In genomic region chr10:33195919-33196318, GRCm38 (mm10) we compare ENCODE assay signal across 32 mouse cellular contexts.
A peak's percentile ranks its signal among the peaks of the same experiment; 100 is the strongest.
DNase-seq lines count a peak whose midpoint lies in the region; ATAC-seq lines count a peak whose summit lies in the region.
"Had no signal": no experiment of that assay in that cellular context is flagged by ENCODE, and none has a peak within 500 bp of the region (broad histone marks: within the 10 kb centered on the region; RNA-seq: fewer than 3 reads in every experiment).

No protein-coding gene starts in this region.

- no peaks in the 10 kb centered on the region for H3K36me3 ChIP-seq in embryonic facial prominence, embryonic 14.5 days (ENCODE audit: control insufficient read depth, insufficient read depth, low read length)
- H3K36me3 ChIP-seq in embryonic facial prominence, embryonic 10.5 days (replicated peaks): no peaks in the 10 kb centered on the region
- no peaks in the 10 kb centered on the region for H3K36me3 ChIP-seq in heart, embryonic 11.5 days (ENCODE audit: control insufficient read depth, insufficient read depth, low read length)
- H3K36me3 ChIP-seq: forebrain, embryonic 10.5 days; G1E; heart, embryonic 12.5 days; kidney, embryonic 15.5 days; limb, embryonic 10.5 days; liver, embryonic 15.5 days; lung, embryonic 15.5 days; midbrain, embryonic 12.5 days; neural tube, embryonic 12.5 days had no signal

- no peak for ATAC-seq in embryonic facial prominence, embryonic 14.5 days (ENCODE audit: low read depth)
- no peak for ATAC-seq in heart, embryonic 11.5 days (replicated peaks; ENCODE audit: insufficient number of reproducible peaks, low FRiP score, low TSS enrichment)
- ATAC-seq: CD4-positive, CD25-positive, alpha-beta regulatory T cell, adult 4 months; forebrain, embryonic 16.5 days; hindbrain, postnatal 0 days; intestine, postnatal 0 days had no signal

- peak; percentile 13 for DNase-seq in embryonic facial prominence, embryonic 14.5 days (ENCODE audit: low spot score)
- no peak for DNase-seq in embryonic facial prominence, embryonic 10.5 days (ENCODE audit: low spot score)
- DNase-seq in ES-CJ7 (ENCODE audit: low read depth, low spot score) (peak; percentile 21), ZHBTc4 (ENCODE audit: low read depth, low spot score) (peak; percentile 38)
- DNase-seq in embryo, embryonic 9.5 days (ENCODE audit: extremely low spot score): peak; percentile 10
- no peak for DNase-seq in thymus, postnatal 10 days (ENCODE audit: low spot score in 2 of 2)
- no peak for DNase-seq in ovary, postnatal 14 days (ENCODE audit: low spot score)
- DNase-seq: adrenal gland, postnatal 36 days; cerebellum, adult 11 months; cerebellum, adult 9-11 months; gastrocnemius, postnatal 14 days; heart, adult 11 months; heart, postnatal 10 days; kidney, postnatal 4 days; liver; right cerebral cortex, adult 18-20 months; right cerebral cortex, postnatal 4 days had no signal

- no peaks in the 10 kb centered on the region for H3K27me3 ChIP-seq in embryonic facial prominence, embryonic 14.5 days (replicated peaks; ENCODE audit: control insufficient read depth, insufficient read depth, low read length)
- no peaks in the 10 kb centered on the region for H3K27me3 ChIP-seq in embryonic facial prominence, embryonic 10.5 days (replicated peaks; ENCODE audit: low read depth, poor library complexity, severe bottlenecking)
- no peaks in the 10 kb centered on the region for H3K27me3 ChIP-seq in heart, embryonic 11.5 days (ENCODE audit: control insufficient read depth, insufficient read depth, low read length)
- H3K27me3 ChIP-seq: heart, embryonic 12.5 days; kidney, embryonic 15.5 days; liver, embryonic 15.5 days; lung, embryonic 15.5 days; midbrain, embryonic 12.5 days; neural tube, embryonic 12.5 days had no signal

- no peaks in the 10 kb centered on the region for H3K4me1 ChIP-seq in embryonic facial prominence, embryonic 14.5 days (ENCODE audit: control insufficient read depth, insufficient read depth, low read length)
- no peaks in the 10 kb centered on the region for H3K4me1 ChIP-seq in embryonic facial prominence, embryonic 10.5 days
- no peaks in the 10 kb centered on the region for H3K4me1 ChIP-seq in heart, embryonic 11.5 days (ENCODE audit: control insufficient read depth, insufficient read depth, low read length)
- H3K4me1 ChIP-seq: heart, embryonic 12.5 days; kidney, embryonic 15.5 days; limb, embryonic 10.5 days; liver, embryonic 15.5 days; lung, embryonic 15.5 days; midbrain, embryonic 12.5 days; neural tube, embryonic 12.5 days had no signal

- no peak overlapping the region for H3K4me3 ChIP-seq in embryonic facial prominence, embryonic 14.5 days (ENCODE audit: low read depth, low read length)
- H3K4me3 ChIP-seq in embryonic facial prominence, embryonic 10.5 days: no peak overlapping the region
- H3K4me3 ChIP-seq in heart, embryonic 11.5 days (ENCODE audit: low read depth, low read length): no peak overlapping the region
- H3K4me3 ChIP-seq: forebrain, embryonic 10.5 days; heart, embryonic 12.5 days; kidney, embryonic 15.5 days; limb, embryonic 10.5 days; liver, embryonic 15.5 days; lung, embryonic 15.5 days; midbrain, embryonic 12.5 days; neural tube, embryonic 12.5 days had no signal

- H3K9me3 ChIP-seq in embryonic facial prominence, embryonic 14.5 days (ENCODE audit: control insufficient read depth, low read length): no peaks in the 10 kb centered on the region
- no peaks in the 10 kb centered on the region for H3K9me3 ChIP-seq in embryonic facial prominence, embryonic 10.5 days
- no peaks in the 10 kb centered on the region for H3K9me3 ChIP-seq in heart, embryonic 11.5 days (replicated peaks; ENCODE audit: control insufficient read depth, low read length)
- H3K9me3 ChIP-seq: forebrain, embryonic 10.5 days; G1E; heart, embryonic 12.5 days; kidney, embryonic 15.5 days; limb, embryonic 10.5 days; liver, embryonic 15.5 days; lung, embryonic 15.5 days; midbrain, embryonic 12.5 days; neural tube, embryonic 12.5 days had no signal

- H3K4me2 ChIP-seq in embryonic facial prominence, embryonic 14.5 days (ENCODE audit: low read depth, low read length): no peak overlapping the region
- H3K4me2 ChIP-seq in heart, embryonic 11.5 days: no peak overlapping the region
- H3K4me2 ChIP-seq: heart, embryonic 12.5 days; kidney, embryonic 15.5 days; liver, embryonic 15.5 days; lung, embryonic 15.5 days; midbrain, embryonic 12.5 days; neural tube, embryonic 12.5 days had no signal

- no peak overlapping the region for H3K27ac ChIP-seq in embryonic facial prominence, embryonic 14.5 days (replicated peaks; ENCODE audit: low read depth, low read length)
- no peak overlapping the region for H3K27ac ChIP-seq in embryonic facial prominence, embryonic 10.5 days (replicated peaks)
- H3K27ac ChIP-seq in heart, embryonic 11.5 days (ENCODE audit: low read depth, low read length): no peak overlapping the region
- H3K27ac ChIP-seq: forebrain, embryonic 10.5 days; hindbrain, postnatal 0 days; kidney, embryonic 15.5 days; limb, embryonic 10.5 days; liver, embryonic 15.5 days; lung, embryonic 15.5 days; macrophage; midbrain, embryonic 12.5 days; neural tube, embryonic 12.5 days had no signal

- H3K9ac ChIP-seq in embryonic facial prominence, embryonic 14.5 days (ENCODE audit: low read depth, low read length): no peak overlapping the region
- no peak overlapping the region for H3K9ac ChIP-seq in heart, embryonic 11.5 days (ENCODE audit: low read depth, low read length)
- H3K9ac ChIP-seq: heart, embryonic 12.5 days; kidney, embryonic 15.5 days; liver, embryonic 15.5 days; lung, embryonic 15.5 days; midbrain, embryonic 12.5 days; neural tube, embryonic 12.5 days had no signal

- WGBS in embryonic facial prominence, embryonic 14.5 days: 15% methylated on average over 1 of the region's 1 CpGs
- 12% methylated on average over 1 of the region's 1 CpGs for WGBS in embryonic facial prominence, embryonic 10.5 days
- WGBS in heart, embryonic 11.5 days (ENCODE audit: insufficient replicate concordance): 26% methylated on average over 1 of the region's 1 CpGs

Comparison
In these comparisons a context has a peak if more than half of its experiments do, and no peak if none do; other contexts are left out.
1. DNase-seq: peak in embryonic facial prominence, embryonic 14.5 days (single experiment), ES-CJ7 (single experiment), ZHBTc4 (single experiment) and embryo, embryonic 9.5 days (single experiment); none in embryonic facial prominence, embryonic 10.5 days (single experiment), thymus, postnatal 10 days (0 of 2) and ovary, postnatal 14 days (single experiment).